In genomic region chr9:68814723-68815122, GRCm38 (mm10) we compare ENCODE assay signal across 20 mouse cellular contexts.
DNase-seq lines count a peak whose midpoint lies in the region; TF ChIP-seq lines count a peak whose summit lies in the region.
"Had no signal": no experiment of that assay in that cellular context is flagged by ENCODE, and none has a peak within 500 bp of the region (broad histone marks: within the 10 kb centered on the region; RNA-seq: fewer than 3 reads in every experiment).

No protein-coding gene starts in this region.

- peak; percentile 26 to 42 for DNase-seq in cerebellum, adult 18-20 months
- DNase-seq in cerebellum, postnatal 36 days, result no peak
- DNase-seq in cerebellum, postnatal 10 days, result peak; percentile 42 to 48
- DNase-seq in cerebellum, adult 11 months, result no peak
- DNase-seq in gastrocnemius, adult 2 months, result no peak
- no peak for DNase-seq in gastrocnemius, postnatal 25 days
- DNase-seq: adrenal gland, adult 8-10 months; adrenal gland, postnatal 25 days; gastrocnemius, postnatal 14 days; heart, postnatal 36 days; kidney, adult 11 months had no signal

- no peak for TF ChIP-seq CTCF in gastrocnemius, adult 2 months (IDR thresholded peaks at IDR 0.05)

- peak overlapping the region; percentile 20; the same call in 1 of the 2 replicates for H3K27ac ChIP-seq in gastrocnemius, adult 2 months
- H3K27ac ChIP-seq: embryonic facial prominence, embryonic 13.5 days; forebrain, embryonic 13.5 days; heart, embryonic 15.5 days; hindbrain, embryonic 13.5 days; intestine, embryonic 15.5 days had no signal

- intact Hi-C loops in gastrocnemius, adult 2 months (cut with DNase I), result loop anchor here (5.0 kb wide), 2 partner anchors 108 to 483 kb away; no protein-coding TSS in a partner anchor

- no peak overlapping the region for H3K4me3 ChIP-seq in gastrocnemius, adult 2 months
- H3K4me3 ChIP-seq: embryonic facial prominence, embryonic 13.5 days; erythroblast, embryonic 14.5 days; forebrain, embryonic 13.5 days; heart, embryonic 12.5 days; heart, embryonic 15.5 days; hindbrain, embryonic 10.5 days; hindbrain, embryonic 13.5 days; intestine, embryonic 15.5 days; kidney, embryonic 15.5 days had no signal

Comparison
In these comparisons a context has a peak if more than half of its experiments do, and no peak if none do; other contexts are left out.
1. DNase-seq: peak in cerebellum, adult 18-20 months (2 of 2) and cerebellum, postnatal 10 days (2 of 2); none in cerebellum, postnatal 36 days (0 of 2), cerebellum, adult 11 months (single experiment), gastrocnemius, adult 2 months (single experiment) and gastrocnemius, postnatal 25 days (single experiment).